Mouse (Mus musculus) neural tube, embryonic 11.5 days (tissue): ENCODE measurements around the gene Sh3pxd2a. TPM values are rescaled to one million over a fixed set of nuclear protein-coding genes. Genes with fewer than 3 reads are reported as not detected.

ENCODE experiments used
- ATAC-seq: fragments of 200-750 bp; cut with Nextera tagmentation; 2 replicates; pipeline ENCODE4 v1.8.0; 2017; ENCODE audit warnings: moderate number of reproducible peaks, mild to moderate bottlenecking, moderate TSS enrichment, moderate library complexity; ENCODE audit not compliant: insufficient read depth, low FRiP score, low TSS enrichment
- DNase-seq: peaks from one replicate; pipeline ENCODE4 v3.0.0-alpha.2; 2015; ENCODE audit warnings: low spot score
- H3K27ac ChIP-seq: fragments of 300-500 bp; sonication (generic); 2 replicates; pipeline ENCODE4 v1.5.1; 2014; ENCODE audit warnings: low read depth, mild to moderate bottlenecking, low read length
- H3K27me3 ChIP-seq: fragments of 300-500 bp; sonication (generic); 2 replicates; pipeline ENCODE4 v1.6.1; 2014; ENCODE audit warnings: mild to moderate bottlenecking, low read length, mixed read lengths; ENCODE audit not compliant: control insufficient read depth, insufficient read depth
- H3K36me3 ChIP-seq: fragments of 300-500 bp; sonication (generic); 2 replicates; pipeline ENCODE4 v1.6.1; 2014; ENCODE audit warnings: mild to moderate bottlenecking, low read length, moderate library complexity, mixed read lengths; ENCODE audit not compliant: control insufficient read depth, insufficient read depth
- H3K4me1 ChIP-seq: fragments of 300-500 bp; sonication (generic); 2 replicates; pipeline ENCODE4 v1.6.1; 2014; ENCODE audit warnings: low read length, mixed read lengths; ENCODE audit not compliant: control insufficient read depth, insufficient read depth
- H3K4me2 ChIP-seq: fragments of 300-500 bp; sonication (generic); 2 replicates; pipeline ENCODE4 v1.6.1; 2014; ENCODE audit warnings: low read depth, mild to moderate bottlenecking, moderate library complexity
- H3K4me3 ChIP-seq: fragments of 300-500 bp; sonication (generic); 2 replicates; pipeline ENCODE4 v1.5.1; 2014; ENCODE audit warnings: low read depth, low read length
- H3K9ac ChIP-seq: fragments of 300-500 bp; sonication (generic); 2 replicates; pipeline ENCODE4 v1.6.1; 2014; ENCODE audit warnings: mild to moderate bottlenecking, low read length
- H3K9me3 ChIP-seq: fragments of 300-500 bp; sonication (generic); 2 replicates; pipeline ENCODE4 v1.6.1; 2016; ENCODE audit warnings: low read length; ENCODE audit not compliant: control insufficient read depth
- WGBS: fragments of 180-500 bp; shearing (Covaris S2); extraction: QIAGEN DNeasy Blood & Tissue Kit; methylation state at CpG from one replicate; pipeline ENCODE4 v1.1.7; 2014; 5-methylcytosine and 5-hydroxymethylcytosine counted together
- polyA plus RNA-seq: library from polyadenylated mRNA; unstranded; fragments of >200 nt; fragmentation: Nextera tagmentation; extraction: Ambion mirVana; gene quantifications from 2 replicates; pipeline ENCODE4 v1.2.1, GENCODE M21; 2014

The Sh3pxd2a gene
- polyA plus RNA-seq, 1 experiment from 2014 or later = 4.7 TPM

DNA sequence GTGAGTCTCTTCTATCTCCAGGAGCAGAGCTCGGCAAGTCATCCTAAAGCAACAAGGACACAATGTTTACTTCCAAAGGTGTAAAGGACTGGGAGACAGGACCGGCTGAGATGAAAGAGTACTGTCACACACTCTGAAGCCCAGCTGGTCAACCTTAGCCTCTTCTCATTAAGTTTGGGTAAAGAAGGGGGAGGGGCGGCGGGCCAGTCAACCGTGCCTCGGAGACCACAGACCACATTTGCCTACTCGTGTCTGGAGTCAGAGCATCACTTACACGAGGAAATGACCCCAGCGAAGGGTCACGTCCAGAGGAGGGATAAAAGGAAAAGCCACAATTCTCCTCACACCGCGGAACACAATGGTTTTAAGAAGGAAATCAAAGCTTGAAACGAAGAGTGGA lies 995 bp downstream of the Sh3pxd2a start:
- ATAC-seq (no peak), DNase-seq (peak; percentile 59)
- peaks cover 4% of the 10 kb centered on the region; the same call in 1 of the 2 replicates for H3K4me1 ChIP-seq
- no peaks in the 10 kb centered on the region for H3K27me3 ChIP-seq
- peak overlapping the region; percentile 87 for H3K4me2 ChIP-seq
- peak overlapping the region; percentile 87 for H3K27ac ChIP-seq
- no peaks in the 10 kb centered on the region for H3K9me3 ChIP-seq
- WGBS = under 1% methylated on average over 13 of the region's 13 CpGs
- H3K4me3 ChIP-seq = peak overlapping the region; percentile 56
- H3K36me3 ChIP-seq = no peaks in the 10 kb centered on the region
- H3K9ac ChIP-seq = peak overlapping the region; percentile 63

DNA sequence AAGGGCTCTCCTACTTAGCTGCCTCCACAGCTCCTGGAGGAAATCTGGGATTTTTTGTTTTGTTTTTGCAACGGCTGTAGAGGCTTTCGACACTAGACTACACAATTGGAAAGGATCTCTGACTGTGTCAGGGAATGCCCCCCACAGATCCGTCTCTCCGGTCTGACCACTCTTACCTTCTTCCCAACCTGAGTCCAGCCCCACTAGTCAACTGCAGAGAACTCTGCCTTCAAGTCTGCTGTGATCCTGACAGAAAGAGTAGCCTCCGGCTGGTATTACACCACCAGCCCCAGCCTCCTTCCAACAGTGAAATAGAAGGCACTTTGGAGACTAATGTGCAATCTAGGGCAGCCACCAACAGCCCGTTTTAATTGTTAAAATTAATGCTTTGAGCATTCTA lies 1.5 kb downstream of the Sh3pxd2a start:
- Histone ChIP-seq H3K27me3 (no peaks in the 10 kb centered on the region), H3K9ac (no peak overlapping the region; the same call in 1 of the 2 replicates), H3K36me3 (no peaks in the 10 kb centered on the region), H3K27ac (no peak overlapping the region), H3K4me2 (peak overlapping the region; percentile 87), H3K4me1 (peaks cover 4% of the 10 kb centered on the region; the same call in 1 of the 2 replicates), H3K4me3 (peak overlapping the region; percentile 56), H3K9me3 (no peaks in the 10 kb centered on the region)
- 29% methylated on average over 6 of the region's 6 CpGs for WGBS
- ATAC-seq (no peak), DNase-seq (no peak)

DNA sequence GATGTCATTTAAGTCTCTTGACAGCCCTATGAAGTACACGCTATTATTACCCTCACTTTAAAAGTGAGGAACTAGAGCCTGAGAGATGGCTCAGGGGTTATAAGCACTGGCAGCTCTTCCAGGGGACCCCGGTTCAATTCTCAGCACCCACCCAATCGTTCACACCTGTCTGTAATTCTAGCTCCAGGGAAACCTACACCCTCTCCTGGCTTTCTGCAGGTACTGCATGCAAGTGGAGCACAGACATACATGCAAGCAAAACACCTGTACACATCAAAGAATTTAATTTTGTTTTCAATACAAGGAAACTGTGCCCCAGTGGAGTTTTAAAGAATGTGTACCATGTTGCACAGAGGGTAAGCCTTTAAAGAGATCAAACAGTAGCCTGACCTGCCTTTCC lies 2.4 kb downstream of the Sh3pxd2a start:
- H3K4me3 ChIP-seq = no peak overlapping the region

DNA sequence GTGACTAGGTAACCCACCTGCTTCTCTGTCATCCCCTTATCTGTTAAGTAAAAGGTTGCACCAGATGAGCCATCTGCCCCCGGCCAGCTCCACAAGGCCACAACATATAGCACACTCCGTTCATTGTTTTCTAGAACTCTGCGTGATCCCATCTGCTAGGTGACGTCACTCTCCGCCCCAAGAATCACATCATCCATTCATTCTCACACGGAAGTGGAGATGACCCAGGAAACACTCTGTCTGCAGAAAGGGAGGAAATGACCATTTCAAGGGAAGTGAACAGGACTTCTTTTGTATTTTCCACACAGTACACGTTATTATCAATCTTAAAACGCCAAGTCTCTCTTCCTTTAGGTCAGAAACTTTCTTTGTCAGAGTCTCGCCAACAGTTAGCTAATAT lies 2.8 kb downstream of the Sh3pxd2a start:
- no peaks in the 10 kb centered on the region for H3K9me3 ChIP-seq
- no peak overlapping the region for H3K9ac ChIP-seq
- no peaks in the 10 kb centered on the region for H3K36me3 ChIP-seq
- H3K4me1 ChIP-seq = peaks cover 8% of the 10 kb centered on the region; the same call in 1 of the 2 replicates
- DNase-seq = no peak
- WGBS = 83% methylated on average over 9 of the region's 9 CpGs
- H3K27me3 ChIP-seq = no peaks in the 10 kb centered on the region
- no peak overlapping the region for H3K27ac ChIP-seq
- no peak for ATAC-seq
- H3K4me2 ChIP-seq = no peak overlapping the region
- no peak overlapping the region for H3K4me3 ChIP-seq

More for the DNA sequence above, 2.4 kb downstream of the Sh3pxd2a start:
- no peak overlapping the region for H3K27ac ChIP-seq
- no peak overlapping the region for H3K9ac ChIP-seq
- no peak for ATAC-seq
- 96% methylated on average over 3 of the region's 3 CpGs for WGBS
- no peaks in the 10 kb centered on the region for H3K36me3 ChIP-seq
- DNase-seq = no peak
- no peaks in the 10 kb centered on the region for H3K9me3 ChIP-seq
- H3K4me1 ChIP-seq = peaks cover 8% of the 10 kb centered on the region; the same call in 1 of the 2 replicates
- no peak overlapping the region for H3K4me2 ChIP-seq
- H3K27me3 ChIP-seq = no peaks in the 10 kb centered on the region

DNA sequence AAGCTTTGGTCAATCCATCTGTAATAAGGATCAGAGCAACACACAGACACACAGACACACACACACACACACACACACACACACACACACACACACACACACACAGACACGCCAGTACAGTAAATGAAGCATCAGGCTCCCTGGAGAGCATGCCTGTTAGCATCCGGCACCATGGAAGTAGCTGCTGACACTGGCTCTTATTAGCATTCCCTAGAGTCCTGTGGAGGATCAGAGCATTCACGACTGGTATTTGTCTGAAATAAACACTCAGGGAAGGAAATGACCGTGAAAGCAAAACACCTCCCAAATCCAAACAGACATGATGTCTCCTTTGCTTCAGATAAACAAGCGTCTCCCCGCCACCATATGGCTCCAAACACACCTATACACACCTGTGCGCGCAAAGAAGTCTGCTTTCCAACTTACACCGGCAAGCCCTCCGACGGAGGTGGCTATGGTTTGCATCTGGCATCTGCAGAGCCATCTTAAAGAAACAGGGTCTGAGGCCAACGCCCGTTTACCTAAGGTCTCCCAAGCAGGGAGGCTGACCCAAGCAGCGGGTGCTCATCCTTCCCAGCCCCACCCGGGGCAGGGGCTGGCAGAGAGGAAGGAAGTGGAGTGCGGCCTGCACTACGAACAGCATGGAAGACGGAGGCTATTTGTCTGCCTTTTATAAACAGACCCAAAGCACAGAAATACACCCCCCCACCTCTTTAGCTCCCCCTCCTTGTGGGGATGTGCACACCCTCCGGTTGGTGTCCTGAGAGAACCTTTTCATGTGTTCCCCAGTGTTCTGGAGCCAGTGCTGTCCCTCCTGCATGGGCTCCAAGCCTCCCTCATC lies 3.9 kb downstream of the Sh3pxd2a start:
- Histone ChIP-seq H3K4me3 (no peak overlapping the region), H3K9ac (no peak overlapping the region), H3K9me3 (no peaks in the 10 kb centered on the region), H3K36me3 (no peaks in the 10 kb centered on the region), H3K4me2 (no peak overlapping the region), H3K4me1 (peaks cover 8% of the 10 kb centered on the region; the same call in 1 of the 2 replicates), H3K27ac (no peak overlapping the region), H3K27me3 (no peaks in the 10 kb centered on the region)
- ATAC-seq (no peak), DNase-seq (no peak)
- WGBS = 60% methylated on average over 19 of the region's 19 CpGs

DNA sequence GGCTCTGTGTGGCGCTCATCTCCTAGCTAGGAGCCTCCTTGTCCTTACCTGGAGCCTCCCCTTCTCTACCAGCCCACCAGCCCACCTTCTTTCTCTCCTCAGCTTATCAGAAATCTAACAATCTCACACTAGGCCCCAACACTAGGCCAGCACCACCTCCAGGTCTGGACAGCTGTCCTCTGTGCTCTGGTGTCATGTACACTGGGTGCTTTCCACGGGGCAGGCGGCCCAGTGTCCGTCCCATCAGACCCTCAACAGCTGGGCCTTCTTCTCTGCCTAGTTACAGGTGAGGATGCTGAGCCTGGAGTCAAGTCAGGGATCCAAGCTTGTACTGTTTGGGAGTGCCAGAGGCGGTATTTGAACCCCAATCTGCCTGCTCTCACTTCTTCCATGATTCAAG lies 5.0 kb downstream of the Sh3pxd2a start:
- H3K9me3 ChIP-seq = no peaks in the 10 kb centered on the region
- no peak overlapping the region for H3K4me3 ChIP-seq
- no peaks in the 10 kb centered on the region for H3K27me3 ChIP-seq
- DNase-seq = no peak
- no peak overlapping the region for H3K4me2 ChIP-seq
- H3K36me3 ChIP-seq = no peaks in the 10 kb centered on the region
- H3K9ac ChIP-seq = no peak overlapping the region
- no peak for ATAC-seq
- 92% methylated on average over 5 of the region's 5 CpGs for WGBS
- H3K4me1 ChIP-seq = peaks cover 8% of the 10 kb centered on the region; the same call in 1 of the 2 replicates
- H3K27ac ChIP-seq = no peak overlapping the region

DNA sequence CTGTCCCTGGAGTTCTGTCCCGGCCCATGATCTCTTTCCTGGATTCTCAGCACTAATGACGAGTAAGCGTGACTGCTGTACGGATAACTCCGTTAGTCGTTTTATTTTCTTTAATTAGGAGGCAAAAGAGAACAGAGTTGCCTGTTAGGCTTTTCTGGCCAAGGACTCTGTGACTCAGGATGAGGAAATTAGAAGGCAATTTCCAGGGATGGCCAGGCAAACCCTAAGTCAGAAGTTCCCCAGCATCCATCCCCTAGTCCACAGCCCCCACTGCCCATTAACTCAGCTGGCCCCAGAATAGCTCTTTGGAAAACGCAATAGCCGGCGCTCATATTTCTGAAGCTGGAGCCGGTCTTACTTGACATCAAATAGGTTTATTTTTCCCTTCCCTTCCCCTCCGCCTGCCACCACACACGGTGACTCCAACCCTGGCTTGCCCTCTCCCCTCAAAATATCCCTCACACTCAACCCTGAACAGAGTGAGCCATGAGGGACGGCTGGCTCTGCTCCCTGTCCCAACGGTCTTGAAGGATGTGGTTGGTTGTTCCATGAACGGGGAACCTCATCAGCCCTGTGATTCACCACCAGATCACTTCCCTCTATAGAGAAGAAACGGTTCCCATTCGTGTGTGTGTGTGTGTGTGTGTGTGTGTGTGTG lies 5.6 kb downstream of the Sh3pxd2a start:
- Histone ChIP-seq H3K27me3 (no peaks in the 10 kb centered on the region), H3K9me3 (no peaks in the 10 kb centered on the region), H3K36me3 (no peaks in the 10 kb centered on the region), H3K4me3 (no peak overlapping the region), H3K4me1 (peaks cover 8% of the 10 kb centered on the region; the same call in 1 of the 2 replicates), H3K4me2 (no peak overlapping the region), H3K9ac (no peak overlapping the region), H3K27ac (no peak overlapping the region)
- WGBS = 74% methylated on average over 17 of the region's 17 CpGs
- ATAC-seq (no peak), DNase-seq (no peak)

DNA sequence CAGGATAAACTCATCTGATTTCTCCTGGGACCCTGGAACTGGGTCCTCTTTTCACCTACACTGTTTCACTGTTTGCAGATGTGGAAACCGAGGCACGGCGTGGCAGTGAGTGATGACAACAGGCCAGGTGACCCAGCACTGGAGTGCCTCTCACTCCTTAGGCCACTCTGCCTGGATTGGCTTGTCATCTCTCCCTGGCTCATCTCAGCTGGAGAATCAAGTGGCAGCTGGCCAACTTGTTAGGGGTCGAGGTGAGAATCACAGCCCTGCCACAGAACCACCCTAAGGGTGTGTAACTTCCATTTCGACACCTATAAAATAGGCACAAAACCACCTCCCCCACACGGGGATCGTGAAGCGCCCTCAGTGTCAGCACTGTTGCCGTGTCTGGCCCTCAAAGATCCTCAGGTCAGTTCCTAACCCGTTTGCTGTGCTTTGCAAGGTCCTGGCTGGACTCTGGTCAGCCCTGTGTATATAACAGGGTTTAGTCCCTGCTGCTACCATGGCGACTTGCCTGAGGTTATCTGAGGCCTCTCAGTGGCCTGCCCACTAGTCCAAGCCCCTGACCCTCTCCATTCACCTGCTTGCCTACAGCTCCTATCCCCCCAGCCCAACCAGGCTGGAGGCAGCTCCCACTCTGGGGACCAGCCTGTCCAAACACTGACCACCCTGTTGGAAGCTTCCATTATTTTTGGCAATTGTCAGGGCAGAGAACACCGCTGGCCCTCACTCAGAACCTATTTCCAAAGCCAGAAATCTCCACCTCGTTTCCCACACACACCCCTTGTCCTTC lies 6.3 kb downstream of the Sh3pxd2a start:
- H3K27me3 ChIP-seq = no peaks in the 10 kb centered on the region
- peaks cover 6% of the 10 kb centered on the region; the same call in 1 of the 2 replicates for H3K4me1 ChIP-seq
- no peak overlapping the region for H3K4me2 ChIP-seq
- no peak overlapping the region for H3K27ac ChIP-seq
- H3K9ac ChIP-seq = no peak overlapping the region
- 64% methylated on average over 13 of the region's 13 CpGs for WGBS
- H3K36me3 ChIP-seq = no peaks in the 10 kb centered on the region
- ATAC-seq (no peak), DNase-seq (no peak)
- no peak overlapping the region for H3K4me3 ChIP-seq
- no peaks in the 10 kb centered on the region for H3K9me3 ChIP-seq
